Mouse (Mus musculus) myocyte (in vitro differentiated cells): ENCODE measurements around the gene Ptpdc1. TPM values are rescaled to one million over a fixed set of nuclear protein-coding genes. Genes with fewer than 3 reads are reported as not detected.

ENCODE experiments used
- H3K27me3 ChIP-seq: one replicate; pipeline ENCODE4 v1.6.1; 2011; ENCODE audit not compliant: control insufficient read depth, insufficient read depth, insufficient read length
- H3K36me3 ChIP-seq: one replicate; pipeline ENCODE4 v1.6.1; 2011; ENCODE audit not compliant: control insufficient read depth, insufficient read depth
- H3K4me2 ChIP-seq: one replicate; pipeline ENCODE4 v1.6.1; 2011; ENCODE audit warnings: low read depth, control low read depth
- H3K4me3 ChIP-seq: one replicate; pipeline ENCODE4 v1.5.1; 2011; ENCODE audit warnings: mild to moderate bottlenecking, control low read depth, moderate library complexity
- H3K79me2 ChIP-seq: one replicate; pipeline ENCODE4 v1.6.1; 2011; ENCODE audit not compliant: control insufficient read depth, insufficient read depth
- H3ac ChIP-seq: one replicate; pipeline ENCODE4 v1.6.1; 2011; ENCODE audit not compliant: control insufficient read depth, insufficient read length
- CEBPB ChIP-seq: IDR thresholded peaks from 2 replicates; pipeline ENCODE4 v1.6.1; 2011; ENCODE audit warnings: mild to moderate bottlenecking, moderate library complexity; ENCODE audit not compliant: poor library complexity, insufficient read depth, severe bottlenecking
- E2F4 ChIP-seq: IDR thresholded peaks from one replicate; pipeline ENCODE4 v1.6.1; 2011; ENCODE audit warnings: mild to moderate bottlenecking, control low read depth, moderate library complexity; ENCODE audit not compliant: insufficient read depth
- MAX ChIP-seq: IDR thresholded peaks from one replicate; pipeline ENCODE4 v1.6.1; 2011; ENCODE audit warnings: low read depth, mild to moderate bottlenecking, control low read depth
- MYOD1 ChIP-seq, 3 experiments: IDR thresholded peaks; one replicate each; pipeline ENCODE4 v1.6.1; 2011; ENCODE audit warnings: control low read depth in 2 of 3, low read depth in 2 of 3, mild to moderate bottlenecking in 2 of 3, moderate library complexity in 1 of 3; ENCODE audit not compliant: insufficient read length in 2 of 3, control insufficient read depth in 1 of 3
- MYOG ChIP-seq, 3 experiments: IDR thresholded peaks; one replicate each; pipeline ENCODE4 v1.6.1; 2011; ENCODE audit warnings: control low read depth in 2 of 3, low read depth in 2 of 3, mild to moderate bottlenecking in 2 of 3; ENCODE audit not compliant: insufficient read length in 2 of 3, control insufficient read depth in 1 of 3, insufficient read depth in 1 of 3
- POLR2A ChIP-seq: IDR thresholded peaks from one replicate; pipeline ENCODE4 v1.6.1; 2011; ENCODE audit warnings: low read depth, mild to moderate bottlenecking, control low read depth, moderate library complexity; ENCODE audit not compliant: insufficient read length
- POLR2AphosphoS2 ChIP-seq: IDR thresholded peaks from one replicate; pipeline ENCODE4 v1.6.1; 2011; ENCODE audit warnings: low read depth, control low read depth; ENCODE audit not compliant: insufficient read length
- REST ChIP-seq: IDR thresholded peaks from one replicate; pipeline ENCODE4 v1.6.1; 2011; ENCODE audit warnings: mild to moderate bottlenecking, control low read depth, moderate library complexity; ENCODE audit not compliant: insufficient read depth, insufficient read length
- SRF ChIP-seq: IDR thresholded peaks from one replicate; pipeline ENCODE4 v1.6.1; 2011; ENCODE audit warnings: low read depth; ENCODE audit not compliant: control insufficient read depth, insufficient read length
- TCF12 ChIP-seq: IDR thresholded peaks from one replicate; pipeline ENCODE4 v1.6.1; 2011; ENCODE audit warnings: mild to moderate bottlenecking, control low read depth; ENCODE audit not compliant: poor library complexity, insufficient read depth, severe bottlenecking
- TCF3 ChIP-seq: IDR thresholded peaks from one replicate; pipeline ENCODE4 v1.6.1; 2011; ENCODE audit warnings: low read depth, control low read depth; ENCODE audit not compliant: insufficient read length
- USF1 ChIP-seq: IDR thresholded peaks from one replicate; pipeline ENCODE4 v1.6.1; 2011; ENCODE audit warnings: low read depth, mild to moderate bottlenecking, control low read depth, moderate library complexity
- polyA plus RNA-seq: library from polyadenylated mRNA; unstranded; fragments of >200 nt; fragmentation: generic; extraction: Trizol; gene quantifications from one replicate; pipeline ENCODE4 v1.2.1, GENCODE M21; 2012; ENCODE audit warnings: missing spikeins

Gene Ptpdc1
- polyA plus RNA-seq, 1 experiment, result 4.4 TPM

GRCm38 (mm10) chr13:48578616-48579015 is 46.8 kb downstream of the Ptpdc1 start:
- no peak overlapping the region for H3K4me2 ChIP-seq
- no peaks in the 10 kb centered on the region for H3K79me2 ChIP-seq
- TF ChIP-seq CEBPB, result no peak
- TF ChIP-seq MAX, result no peak
- no peak for TF ChIP-seq MYOD1 (IDR thresholded peaks at IDR 0.05; ENCODE audit: control insufficient read depth in 1 of 3, insufficient read length in 2 of 3, low read depth in 2 of 3)
- no peak for TF ChIP-seq REST
- no peak for TF ChIP-seq USF1
- TF ChIP-seq POLR2AphosphoS2, result no peak
- no peak for TF ChIP-seq SRF
- TF ChIP-seq POLR2A, result no peak
- no peaks in the 10 kb centered on the region for H3K36me3 ChIP-seq
- no peak overlapping the region for H3K4me3 ChIP-seq
- H3K27me3 ChIP-seq, result no peaks in the 10 kb centered on the region
- H3ac ChIP-seq, result no peak overlapping the region

GRCm38 (mm10) chr13:48577836-48578235 is 47.6 kb downstream of the Ptpdc1 start:
- H3K4me2 ChIP-seq, result no peak overlapping the region
- no peak overlapping the region for H3K4me3 ChIP-seq
- TF ChIP-seq POLR2A (no peak), TCF3 (no peak), TCF12 (no peak), MYOG (IDR thresholded peaks at IDR 0.05; ENCODE audit: control insufficient read depth in 1 of 3, insufficient read depth in 1 of 3, insufficient read length in 2 of 3, low read depth in 2 of 3) (no peak), USF1 (no peak), POLR2AphosphoS2 (no peak), E2F4 (no peak), REST (no peak), MYOD1 (IDR thresholded peaks at IDR 0.05; ENCODE audit: control insufficient read depth in 1 of 3, insufficient read length in 2 of 3, low read depth in 2 of 3) (no peak), CEBPB (no peak), MAX (no peak), SRF (no peak)

GRCm38 (mm10) chr13:48577007-48577406 is 48.5 kb downstream of the Ptpdc1 start:
- H3K36me3 ChIP-seq, result no peaks in the 10 kb centered on the region
- no peak overlapping the region for H3K4me3 ChIP-seq
- no peaks in the 10 kb centered on the region for H3K27me3 ChIP-seq
- no peaks in the 10 kb centered on the region for H3K79me2 ChIP-seq
- no peak for TF ChIP-seq POLR2AphosphoS2
- no peak for TF ChIP-seq CEBPB
- no peak for TF ChIP-seq MYOG (IDR thresholded peaks at IDR 0.05; ENCODE audit: control insufficient read depth in 1 of 3, insufficient read depth in 1 of 3, insufficient read length in 2 of 3, low read depth in 2 of 3)
- no peak for TF ChIP-seq E2F4
- TF ChIP-seq MYOD1 (IDR thresholded peaks at IDR 0.05; ENCODE audit: control insufficient read depth in 1 of 3, insufficient read length in 2 of 3, low read depth in 2 of 3), result no peak
- no peak for TF ChIP-seq POLR2A
- no peak for TF ChIP-seq TCF3
- TF ChIP-seq REST, result no peak
- TF ChIP-seq SRF, result no peak
- no peak for TF ChIP-seq MAX
- TF ChIP-seq USF1, result no peak
- TF ChIP-seq TCF12, result no peak
- H3K4me2 ChIP-seq, result no peak overlapping the region
- H3ac ChIP-seq, result no peak overlapping the region

More at GRCm38 (mm10) chr13:48577836-48578235, 47.6 kb downstream of the Ptpdc1 start:
- Histone ChIP-seq H3ac (no peak overlapping the region), H3K27me3 (no peaks in the 10 kb centered on the region), H3K36me3 (no peaks in the 10 kb centered on the region), H3K79me2 (no peaks in the 10 kb centered on the region)

- Histone ChIP-seq H3ac (no peak overlapping the region), H3K79me2 (no peaks in the 10 kb centered on the region), H3K27me3 (no peaks in the 10 kb centered on the region), H3K4me2 (no peak overlapping the region), H3K36me3 (no peaks in the 10 kb centered on the region), H3K4me3 (no peak overlapping the region)
- no peak for TF ChIP-seq POLR2A
- TF ChIP-seq TCF12, result no peak
- TF ChIP-seq MAX, result no peak
- no peak for TF ChIP-seq MYOD1 (IDR thresholded peaks at IDR 0.05; ENCODE audit: control insufficient read depth in 1 of 3, insufficient read length in 2 of 3, low read depth in 2 of 3)
- no peak for TF ChIP-seq REST
- no peak for TF ChIP-seq E2F4
- no peak for TF ChIP-seq MYOG (IDR thresholded peaks at IDR 0.05; ENCODE audit: control insufficient read depth in 1 of 3, insufficient read depth in 1 of 3, insufficient read length in 2 of 3, low read depth in 2 of 3)
- TF ChIP-seq POLR2AphosphoS2, result no peak
Observed at GRCm38 (mm10) chr13:48574718-48575117, 50.7 kb downstream of the Ptpdc1 start.
